Mouse (Mus musculus): Measurements from ENCODE around the gene Gm4981.
"Not testable (repeated sequence)": the region's sequence is repeated elsewhere in the genome, so short reads cannot be mapped to it uniquely, and the experiment has no call there.

Gm4981 gene

GRCm38 (mm10) chr10:58232641-58232969 is 3.9 kb downstream of the Gm4981 start, which contains the start of gene Duxf3:
Gene Duxf3 (minus strand): TSS chr10:58232675.
- H3K36me3 ChIP-seq (ENCODE audit: insufficient read depth, low read length); H3K9me3 ChIP-seq (ENCODE audit: low read length): not testable (repeated sequence)
- peaks cover 35% of the 10 kb centered on the region for H3K27me3 ChIP-seq (ENCODE audit: insufficient read depth, low read length)
- peak within 1 kb of the TSS; percentile 30 for H3K4me3 ChIP-seq (replicated peaks; ENCODE audit: low read length)
- H3K4me1 ChIP-seq (replicated peaks; ENCODE audit: low read depth, low read length): peaks cover 15% of the 10 kb centered on the region

DNA sequence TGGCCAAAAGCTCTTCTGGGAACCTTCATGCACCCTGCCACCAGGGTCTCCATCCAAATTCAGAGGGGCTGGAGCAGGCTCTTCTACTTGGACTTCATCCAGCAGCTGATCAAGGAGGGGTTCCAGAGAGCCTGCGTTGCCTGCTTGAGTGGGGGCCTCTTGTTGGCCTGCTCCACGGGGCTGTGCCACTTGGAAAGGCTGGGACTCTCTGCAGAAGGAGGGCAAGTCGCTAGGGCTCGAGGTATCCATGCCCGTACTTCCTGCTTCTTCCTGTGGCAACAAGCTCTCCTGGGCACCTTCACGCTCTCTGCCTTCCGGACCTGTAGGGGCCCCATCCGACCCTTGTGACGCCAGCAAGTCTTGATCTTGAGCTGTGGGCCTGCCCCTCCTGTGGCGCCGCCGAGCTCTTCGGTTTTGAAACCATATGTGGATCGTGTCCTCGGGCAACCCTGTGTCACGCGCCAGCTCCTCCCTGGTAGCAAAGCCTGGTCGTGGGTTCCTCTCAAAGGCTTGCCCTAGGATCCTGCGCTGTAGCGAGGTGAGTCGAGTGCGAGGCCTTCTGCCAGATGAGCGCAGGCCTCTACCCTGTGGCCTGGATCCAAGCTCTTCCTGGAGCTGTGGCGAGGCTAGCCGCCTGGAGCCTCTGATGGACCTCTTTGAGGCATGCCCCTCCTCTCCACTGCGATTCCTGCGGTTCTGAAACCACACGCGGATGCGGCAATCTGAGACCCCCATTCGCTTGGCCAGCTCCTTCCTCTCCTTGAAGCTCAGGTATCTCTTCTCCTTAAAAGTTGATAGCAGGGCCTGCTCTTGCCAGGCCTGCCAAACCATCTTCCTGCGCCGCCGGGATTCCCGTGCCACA is 4.5 kb downstream of the Gm4981 start:
- TF ChIP-seq NANOG (IDR thresholded peaks at IDR 0.05; ENCODE audit: borderline replicate concordance, low read length): peak; percentile 24; the same call in 1 of the 2 replicates
- Histone ChIP-seq H3K27me3 (ENCODE audit: insufficient read depth, low read length) (peaks cover 33% of the 10 kb centered on the region), H3K4me1 (replicated peaks; ENCODE audit: low read depth, low read length) (peaks cover 15% of the 10 kb centered on the region), H3K4me3 (replicated peaks; ENCODE audit: low read length) (peak overlapping the region; percentile 30)
- not testable (repeated sequence) for H3K9me3 ChIP-seq (ENCODE audit: low read length); H3K36me3 ChIP-seq (ENCODE audit: insufficient read depth, low read length)

DNA sequence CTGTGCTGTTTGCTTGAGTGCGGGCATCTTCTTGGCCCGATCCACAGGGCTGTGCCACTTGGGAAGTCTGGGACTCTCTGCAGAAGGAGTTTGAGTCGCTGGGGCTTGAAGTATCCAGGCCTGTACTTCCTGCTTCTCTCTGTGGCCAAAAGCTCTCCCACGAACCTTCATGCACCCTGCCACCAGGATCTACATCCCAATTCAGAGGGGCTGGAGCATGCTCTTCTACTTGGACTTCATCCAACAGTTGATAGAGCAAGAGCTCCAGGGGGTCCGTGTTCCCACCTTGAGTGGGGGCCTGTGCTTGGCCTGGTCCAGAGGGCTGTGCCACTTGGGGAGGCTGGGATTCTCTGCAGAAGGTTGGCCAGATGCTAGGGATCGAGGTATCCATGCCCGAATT is 5.4 kb downstream of the Gm4981 start:
- H3K27me3 ChIP-seq (ENCODE audit: insufficient read depth, low read length): peaks cover 31% of the 10 kb centered on the region
- peaks cover 11% of the 10 kb centered on the region for H3K4me1 ChIP-seq (replicated peaks; ENCODE audit: low read depth, low read length)
- peaks cover 14% of the 10 kb centered on the region for H3K9me3 ChIP-seq (ENCODE audit: low read length)
- H3K36me3 ChIP-seq (ENCODE audit: insufficient read depth, low read length); H3K4me3 ChIP-seq (replicated peaks; ENCODE audit: low read length): not testable (repeated sequence)

DNA sequence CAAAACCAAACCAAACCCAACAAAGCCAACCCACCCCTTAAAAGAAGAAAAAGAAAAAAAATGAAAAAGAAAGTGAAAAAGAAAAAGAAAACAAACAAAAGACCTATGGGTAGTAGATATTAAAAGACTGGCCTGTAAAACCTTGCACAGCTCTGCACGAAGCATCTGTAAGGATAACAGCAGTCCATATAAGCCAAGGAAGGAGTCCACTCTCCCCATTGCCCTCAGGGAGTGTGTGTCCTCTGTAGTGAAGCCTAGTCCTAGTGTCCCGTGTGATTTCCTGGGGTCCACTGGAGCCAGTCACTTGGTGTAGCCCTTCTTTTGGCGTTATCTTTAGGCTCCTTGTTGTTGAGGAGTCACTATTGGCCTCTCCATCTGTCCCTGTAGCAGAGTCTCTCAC is 6.5 kb downstream of the Gm4981 start:
- not testable (repeated sequence) for H3K4me3 ChIP-seq (replicated peaks; ENCODE audit: low read length); H3K36me3 ChIP-seq (ENCODE audit: insufficient read depth, low read length)
- H3K9me3 ChIP-seq (ENCODE audit: low read length): peaks cover 14% of the 10 kb centered on the region
- H3K4me1 ChIP-seq (replicated peaks; ENCODE audit: low read depth, low read length): peaks cover 11% of the 10 kb centered on the region
- peaks cover 23% of the 10 kb centered on the region for H3K27me3 ChIP-seq (ENCODE audit: insufficient read depth, low read length)

GRCm38 (mm10) chr10:58227798-58228197 is 8.7 kb downstream of the Gm4981 start:
- not testable (repeated sequence) for H3K36me3 ChIP-seq (ENCODE audit: insufficient read depth, low read length); H3K4me3 ChIP-seq (replicated peaks; ENCODE audit: low read length)
- peaks cover 22% of the 10 kb centered on the region for H3K27me3 ChIP-seq (ENCODE audit: insufficient read depth, low read length)
- peaks cover 14% of the 10 kb centered on the region for H3K9me3 ChIP-seq (ENCODE audit: low read length)
- peaks cover 11% of the 10 kb centered on the region for H3K4me1 ChIP-seq (replicated peaks; ENCODE audit: low read depth, low read length)

- not testable (repeated sequence) for H3K9me3 ChIP-seq (ENCODE audit: low read length); H3K4me1 ChIP-seq (replicated peaks; ENCODE audit: low read depth, low read length); H3K4me3 ChIP-seq (replicated peaks; ENCODE audit: low read length)
Observed at GRCm38 (mm10) chr10:58226357-58226756, 10.1 kb downstream of the Gm4981 start.

DNA sequence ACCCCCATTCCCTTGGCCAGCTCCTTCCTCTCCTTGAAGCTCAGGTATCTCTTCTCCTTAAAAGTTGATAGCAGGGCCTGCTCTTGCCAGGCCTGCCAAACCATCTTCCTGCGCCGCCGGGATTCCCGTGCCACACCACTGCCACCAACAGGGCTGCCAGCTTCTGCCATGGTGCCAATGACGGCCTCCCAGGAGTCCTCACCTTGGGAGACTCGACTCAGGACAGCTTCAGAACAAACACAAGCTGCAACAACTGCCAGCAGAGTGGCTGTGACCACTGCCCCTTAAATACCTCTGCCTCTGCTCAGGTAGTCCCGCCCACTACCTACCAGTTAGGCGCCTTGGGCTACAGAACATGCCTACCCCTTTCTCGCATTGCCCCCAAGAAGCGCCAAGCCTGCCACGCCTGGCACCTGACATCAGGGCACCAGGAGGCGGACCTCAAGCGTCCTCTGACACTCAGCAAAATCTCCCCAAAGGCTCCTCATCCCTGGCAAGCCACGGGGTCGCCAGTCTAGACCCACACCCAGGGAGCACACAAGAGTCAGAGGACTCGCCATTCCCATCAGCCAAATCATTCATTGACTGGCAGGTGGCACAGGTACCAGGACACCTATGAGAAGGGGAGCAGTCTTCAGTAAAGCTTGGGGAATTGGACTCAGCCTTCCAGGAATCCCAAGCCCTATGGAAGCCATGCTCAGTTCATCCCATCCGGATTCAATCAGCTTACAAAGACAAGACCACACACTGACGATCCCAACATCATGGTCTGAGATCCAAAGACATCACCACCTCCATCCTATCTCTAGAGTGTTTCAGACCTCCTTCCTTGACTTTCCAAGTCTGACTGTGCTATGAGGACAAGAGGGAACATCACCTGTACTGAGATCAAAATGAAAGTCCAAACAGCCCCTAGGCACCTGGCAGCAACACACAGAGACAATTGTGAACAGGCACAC is 11.4 kb downstream of the Gm4981 start, which contains the start of gene AW822073:
Gene AW822073, minus strand, starts transcription at position 104 of the 959 bp plus-strand sequence.
- not testable (repeated sequence) for H3K4me1 ChIP-seq (replicated peaks; ENCODE audit: low read depth, low read length); H3K9me3 ChIP-seq (ENCODE audit: low read length); H3K36me3 ChIP-seq (ENCODE audit: insufficient read depth, low read length); H3K4me3 ChIP-seq (replicated peaks; ENCODE audit: low read length)
- H3K27me3 ChIP-seq (ENCODE audit: insufficient read depth, low read length): peaks cover 13% of the 10 kb centered on the region

More at GRCm38 (mm10) chr10:58226357-58226756, 10.1 kb downstream of the Gm4981 start:
- not testable (repeated sequence) for H3K36me3 ChIP-seq (ENCODE audit: insufficient read depth, low read length)
- H3K27me3 ChIP-seq (ENCODE audit: insufficient read depth, low read length): peaks cover 13% of the 10 kb centered on the region

GRCm38 (mm10) chr10:58223972-58224805 is 12.3 kb downstream of the Gm4981 start:
- H3K4me3 ChIP-seq (replicated peaks; ENCODE audit: low read length); H3K36me3 ChIP-seq (ENCODE audit: insufficient read depth, low read length); H3K4me1 ChIP-seq (replicated peaks; ENCODE audit: low read depth, low read length); H3K9me3 ChIP-seq (ENCODE audit: low read length): not testable (repeated sequence)
- H3K27me3 ChIP-seq (ENCODE audit: insufficient read depth, low read length): peaks cover 13% of the 10 kb centered on the region

GRCm38 (mm10) chr10:58223161-58223560 is 13.3 kb downstream of the Gm4981 start:
- not testable (repeated sequence) for H3K9me3 ChIP-seq (ENCODE audit: low read length); H3K4me3 ChIP-seq (replicated peaks; ENCODE audit: low read length); H3K4me1 ChIP-seq (replicated peaks; ENCODE audit: low read depth, low read length); H3K36me3 ChIP-seq (ENCODE audit: insufficient read depth, low read length)
- peaks cover 13% of the 10 kb centered on the region for H3K27me3 ChIP-seq (ENCODE audit: insufficient read depth, low read length)

GRCm38 (mm10) chr10:58221571-58221970 is 14.9 kb downstream of the Gm4981 start:
- not testable (repeated sequence) for H3K9me3 ChIP-seq (ENCODE audit: low read length); H3K4me1 ChIP-seq (replicated peaks; ENCODE audit: low read depth, low read length); H3K36me3 ChIP-seq (ENCODE audit: insufficient read depth, low read length); H3K4me3 ChIP-seq (replicated peaks; ENCODE audit: low read length)
- H3K27me3 ChIP-seq (ENCODE audit: insufficient read depth, low read length): peaks cover 12% of the 10 kb centered on the region

All from E14TG2a.4 (cell line).